Comparison of ENCODE assay signal across 12 mouse cellular contexts in the genomic region with DNA sequence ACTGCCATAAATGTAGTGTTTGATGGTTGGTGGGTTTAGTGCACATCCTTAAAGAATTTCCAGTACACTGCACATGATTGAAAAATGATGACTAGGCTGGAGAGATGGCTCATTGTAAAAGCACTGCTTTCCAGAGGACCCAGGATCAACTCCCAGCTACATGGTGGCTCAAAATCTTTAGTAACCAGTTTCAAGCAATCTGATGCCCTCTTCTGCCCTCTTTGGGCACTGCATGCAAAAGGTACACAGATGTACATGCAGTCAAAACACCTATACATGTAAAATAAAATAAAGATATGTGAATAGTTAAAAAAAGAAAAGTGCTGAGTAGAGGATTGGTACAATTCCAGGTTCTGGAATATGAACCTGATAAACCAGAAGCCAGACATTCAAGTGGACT. TPM values are rescaled to one million over a fixed set of nuclear protein-coding genes. Genes with fewer than 3 reads are reported as not detected.
A peak's percentile ranks its signal among the peaks of the same experiment; 100 is the strongest.
DNase-seq lines count a peak whose midpoint lies in the region; ATAC-seq and TF ChIP-seq lines count a peak whose summit lies in the region.
"Had no signal": no experiment of that assay in that cellular context is flagged by ENCODE, and none has a peak within 500 bp of the region (broad histone marks: within the 10 kb centered on the region; RNA-seq: fewer than 3 reads in every experiment).

No protein-coding gene starts in this region.

- H3K9ac ChIP-seq in liver, postnatal 0 days (replicated peaks): no peak overlapping the region
- H3K9ac ChIP-seq in liver, embryonic 12.5 days: no peak overlapping the region
- H3K9ac ChIP-seq: neural tube, embryonic 13.5 days had no signal

- POLR2A ChIA-PET in Patski (lab: Charles Lee): no interaction called here

- intact Hi-C loops in gastrocnemius, adult 2 months (cut with DNase I): no loop called here
- intact Hi-C loops in gastrocnemius, postnatal 36 days (cut with DNase I): no loop called here

- H3K9me3 ChIP-seq in liver, postnatal 0 days (ENCODE audit: low read length): no peaks in the 10 kb centered on the region
- no peaks in the 10 kb centered on the region for H3K9me3 ChIP-seq in liver, embryonic 12.5 days (replicated peaks)
- H3K9me3 ChIP-seq: limb, embryonic 10.5 days; neural tube, embryonic 13.5 days had no signal

- no peaks in the 10 kb centered on the region for H3K4me1 ChIP-seq in liver, postnatal 0 days (ENCODE audit: insufficient read depth)
- H3K4me1 ChIP-seq in liver, embryonic 12.5 days: no peaks in the 10 kb centered on the region
- H3K4me1 ChIP-seq: limb, embryonic 10.5 days; neural tube, embryonic 13.5 days had no signal

- no peak overlapping the region for H3K4me3 ChIP-seq in gastrocnemius, adult 2 months
- H3K4me3 ChIP-seq in liver, postnatal 0 days (ENCODE audit: low read depth, low read length): no peak overlapping the region
- H3K4me3 ChIP-seq in liver, embryonic 12.5 days: no peak overlapping the region
- H3K4me3 ChIP-seq: limb, embryonic 10.5 days; neural tube, embryonic 13.5 days had no signal

- no peak overlapping the region for H3K27ac ChIP-seq in gastrocnemius, adult 2 months
- no peak overlapping the region for H3K27ac ChIP-seq in liver, postnatal 0 days (ENCODE audit: low read depth)
- no peak overlapping the region for H3K27ac ChIP-seq in liver, embryonic 12.5 days
- H3K27ac ChIP-seq: limb, embryonic 10.5 days; macrophage; neural tube, embryonic 13.5 days had no signal

- H3K36me3 ChIP-seq in liver, postnatal 0 days (replicated peaks; ENCODE audit: insufficient read depth, low read length): peaks cover 65% of the 10 kb centered on the region
- H3K36me3 ChIP-seq in liver, embryonic 12.5 days: peaks cover 96% of the 10 kb centered on the region

- H3K27me3 ChIP-seq in liver, postnatal 0 days (ENCODE audit: insufficient read depth, low read length): no peaks in the 10 kb centered on the region
- H3K27me3 ChIP-seq in liver, embryonic 12.5 days (replicated peaks): no peaks in the 10 kb centered on the region
- H3K27me3 ChIP-seq in Patski: no peaks in the 10 kb centered on the region
- H3K27me3 ChIP-seq: neural tube, embryonic 13.5 days had no signal

- CTCF ChIA-PET in Patski (lab: Charles Lee): interaction anchor here (0.8 to 2.1 kb wide), 10 partner anchors 11 to 102 kb away, joined by 3 to 13 read pairs (median 4); no protein-coding TSS in a partner anchor

- no peak for ATAC-seq in liver, postnatal 0 days
- ATAC-seq in liver, embryonic 12.5 days: no peak
- no peak for ATAC-seq in Patski

- no peak for DNase-seq in gastrocnemius, adult 2 months
- DNase-seq in gastrocnemius, postnatal 36 days: no peak
- DNase-seq in liver, postnatal 0 days: no peak
- DNase-seq in A20 (ENCODE audit: low read depth, low spot score) (peak; percentile 42), Patski (ENCODE audit: low read depth, low spot score) (no peak)
- no peak for DNase-seq in ovary, postnatal 14 days (ENCODE audit: low spot score)
- DNase-seq in heart, postnatal 4 days: no peak

- in situ Hi-C loops in Patski (cut with MboI; ENCODE audit: low pct_unique_long_range_greater_than_20kb): loop anchor here (5.0 kb wide), 1 partner anchor 48 kb away; no protein-coding TSS in a partner anchor

- H3K4me2 ChIP-seq in liver, postnatal 0 days (ENCODE audit: low read depth, low read length): no peak overlapping the region
- no peak overlapping the region for H3K4me2 ChIP-seq in liver, embryonic 12.5 days
- H3K4me2 ChIP-seq: neural tube, embryonic 13.5 days had no signal

- TF ChIP-seq EP300 in liver, postnatal 0 days (IDR thresholded peaks at IDR 0.05; ENCODE audit: low read depth): no peak

- TF ChIP-seq CTCF in gastrocnemius, adult 2 months (IDR thresholded peaks at IDR 0.05): peak; percentile 33; the same call in 1 of the 2 replicates
- peak; percentile 52 for TF ChIP-seq CTCF in liver, postnatal 0 days (IDR thresholded peaks at IDR 0.05; ENCODE audit: low read depth)
- TF ChIP-seq CTCF in Patski (IDR thresholded peaks at IDR 0.05): peak; percentile 64

RNA-seq across cellular contexts. Expression of a gene that starts 19.2 kb away (rescaled TPM):
- not detected for total RNA-seq in gastrocnemius, adult 2 months (2021)
- total RNA-seq in gastrocnemius, postnatal 36 days (2021): under 1 TPM; 0.12 to 0.20 TPM
- 2.2 and 2.5 TPM in 2 replicates for polyA plus RNA-seq in liver, postnatal 0 days (2015; fragmentation: Nextera tagmentation; extraction: Ambion mirVana)
- polyA plus RNA-seq in liver, embryonic 12.5 days (2016; fragmentation: Nextera tagmentation; extraction: Ambion mirVana): 12.0 and 12.7 TPM in 2 replicates
- polyA plus RNA-seq in Patski (2021): 5.1 TPM
- 1 to 10 TPM; 5.4 to 5.8 TPM for total RNA-seq in heart, postnatal 4 days (2021)

RNA-seq across cellular contexts. Expression of a gene that starts 36.3 kb away (rescaled TPM):
- total RNA-seq in gastrocnemius, adult 2 months (2021): under 1 TPM; 0.54 to 0.56 TPM
- total RNA-seq in gastrocnemius, postnatal 36 days (2021): under 1 TPM; 0.52 to 0.71 TPM
- 0.15 and 0.19 TPM in 2 replicates for polyA plus RNA-seq in liver, postnatal 0 days (2015; fragmentation: Nextera tagmentation; extraction: Ambion mirVana)
- 1.4 and 1.7 TPM in 2 replicates for polyA plus RNA-seq in liver, embryonic 12.5 days (2016; fragmentation: Nextera tagmentation; extraction: Ambion mirVana)
- polyA plus RNA-seq in Patski (2021): 9.6 TPM
- total RNA-seq in heart, postnatal 4 days (2021): 1 to 10 TPM; 4.9 to 5.4 TPM

RNA-seq across cellular contexts. Expression of a gene that starts 53.5 kb away (rescaled TPM):
- 1 to 10 TPM in 1 of 2 experiments, under 1 TPM in 1; 0.66 to 3.6 TPM for total RNA-seq in gastrocnemius, adult 2 months (2021)
- total RNA-seq in gastrocnemius, postnatal 36 days (2021): 1 to 10 TPM; 3.5 to 6.5 TPM
- not detected in 2 replicates for polyA plus RNA-seq in liver, postnatal 0 days (2015; fragmentation: Nextera tagmentation; extraction: Ambion mirVana)
- not detected in 2 replicates for polyA plus RNA-seq in liver, embryonic 12.5 days (2016; fragmentation: Nextera tagmentation; extraction: Ambion mirVana)
- polyA plus RNA-seq in Patski (2021): 0.06 TPM
- 1 to 10 TPM; 5.1 to 9.6 TPM for total RNA-seq in heart, postnatal 4 days (2021)
- polyA plus RNA-seq: heart, embryonic 14.5 days; limb, embryonic 10.5 days; macrophage; neural tube, embryonic 13.5 days had no signal

Comparison
In these comparisons a context has a peak if more than half of its experiments do, and no peak if none do; other contexts are left out.
1. RNA of a gene that starts 19.2 kb away (total RNA-seq): 5.4 to 5.8 TPM in heart, postnatal 4 days; 0.12 to 0.20 TPM in gastrocnemius, postnatal 36 days and not detected in gastrocnemius, adult 2 months; every median in the first group is over 4 times any median in the second.
2. Peak in every context shown above with its lines, with median percentiles within 50 percentile points of each other: CTCF ChIP-seq.